Mouse (Mus musculus) thymus, adult 2 months (tissue): ENCODE measurements around the gene Acly. TPM values are rescaled to one million over a fixed set of nuclear protein-coding genes. Genes with fewer than 3 reads are reported as not detected.
A peak's percentile ranks its signal among the peaks of the same experiment; 100 is the strongest.
"Not testable (repeated sequence)": the region's sequence is repeated elsewhere in the genome, so short reads cannot be mapped to it uniquely, and the experiment has no call there.

Source experiments
- DNase-seq: peaks from one replicate; pipeline ENCODE4 v3.0.0; 2021
- H3K27ac ChIP-seq: fragments of 200-500 bp; 2 replicates; pipeline ENCODE4 v1.5.1; 2012; ENCODE audit warnings: low read length, control low read depth; ENCODE audit not compliant: control insufficient read depth, insufficient read depth
- H3K27me3 ChIP-seq: fragments of 200-500 bp; 2 replicates; pipeline ENCODE4 v1.6.1; 2012; ENCODE audit warnings: mild to moderate bottlenecking, low read length, moderate library complexity, mixed read lengths; ENCODE audit not compliant: control insufficient read depth, insufficient read depth
- H3K36me3 ChIP-seq: fragments of 200-500 bp; 2 replicates; pipeline ENCODE4 v1.6.1; 2012; ENCODE audit warnings: mild to moderate bottlenecking, low read length, moderate library complexity; ENCODE audit not compliant: control insufficient read depth, insufficient read depth
- H3K4me1 ChIP-seq: fragments of 200-500 bp; replicated peaks from 2 replicates; pipeline ENCODE4 v1.6.1; 2012; ENCODE audit warnings: low read length; ENCODE audit not compliant: control insufficient read depth, insufficient read depth
- H3K4me3 ChIP-seq: fragments of 200-500 bp; 2 replicates; pipeline ENCODE4 v1.5.1; 2012; ENCODE audit warnings: mild to moderate bottlenecking, low read length, control low read depth, moderate library complexity; ENCODE audit not compliant: control insufficient read depth, insufficient read depth
- CTCF ChIP-seq: fragments of 200-500 bp; IDR thresholded peaks from 2 replicates; pipeline ENCODE4 v1.5.1; 2012; ENCODE audit warnings: mild to moderate bottlenecking, control low read depth, low read length, moderate library complexity, borderline replicate concordance; ENCODE audit not compliant: control insufficient read depth, poor library complexity, insufficient read depth; ENCODE audit errors: extremely low read depth
- POLR2A ChIP-seq: fragments of 200-500 bp; IDR thresholded peaks from 2 replicates; pipeline ENCODE4 v1.6.1; 2012; ENCODE audit warnings: mild to moderate bottlenecking, low read length, control low read depth, moderate library complexity; ENCODE audit not compliant: control insufficient read depth, poor library complexity, insufficient read depth; ENCODE audit errors: extremely low read depth
- WGBS: fragments of 180-500 bp; shearing (Covaris S2); methylation state at CpG from one replicate; pipeline ENCODE4 v1.1.7; 2018; 5-methylcytosine and 5-hydroxymethylcytosine counted together
- polyA plus RNA-seq: library from polyadenylated mRNA; depleted of rRNA; stranded (reverse); fragments of >200 nt; gene quantifications from 2 replicates; pipeline ENCODE4 v1.2.3, GENCODE M21; 2012

Acly gene
- polyA plus RNA-seq, 1 experiment: 150 TPM

DNA sequence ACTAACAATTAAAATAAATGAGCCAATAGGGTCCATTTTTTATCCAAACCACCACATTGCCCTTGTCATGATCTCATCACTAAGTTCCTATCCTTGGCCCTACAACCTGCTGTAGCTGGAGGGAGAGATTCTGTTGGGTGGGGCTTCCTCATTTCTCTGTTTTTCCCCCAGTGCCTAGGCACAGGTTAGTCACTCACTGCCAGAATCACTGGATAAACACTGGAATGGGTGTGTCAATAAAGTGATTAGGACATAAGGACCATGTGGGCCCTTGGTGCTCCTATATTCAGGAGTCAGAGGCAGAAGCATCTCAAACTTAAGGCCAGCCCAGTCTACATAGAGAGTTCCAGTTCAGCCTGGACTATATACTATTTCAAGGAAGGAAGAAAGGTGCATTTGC, 8.7 kb upstream of the Acly start:
- Histone ChIP-seq H3K4me3 (no peak overlapping the region), H3K27me3 (no peaks in the 10 kb centered on the region), H3K36me3 (no peaks in the 10 kb centered on the region), H3K27ac (no peak overlapping the region), H3K4me1 (no peaks in the 10 kb centered on the region)
- no peak for TF ChIP-seq POLR2A
- TF ChIP-seq CTCF: no peak
- DNase-seq: no peak

DNA sequence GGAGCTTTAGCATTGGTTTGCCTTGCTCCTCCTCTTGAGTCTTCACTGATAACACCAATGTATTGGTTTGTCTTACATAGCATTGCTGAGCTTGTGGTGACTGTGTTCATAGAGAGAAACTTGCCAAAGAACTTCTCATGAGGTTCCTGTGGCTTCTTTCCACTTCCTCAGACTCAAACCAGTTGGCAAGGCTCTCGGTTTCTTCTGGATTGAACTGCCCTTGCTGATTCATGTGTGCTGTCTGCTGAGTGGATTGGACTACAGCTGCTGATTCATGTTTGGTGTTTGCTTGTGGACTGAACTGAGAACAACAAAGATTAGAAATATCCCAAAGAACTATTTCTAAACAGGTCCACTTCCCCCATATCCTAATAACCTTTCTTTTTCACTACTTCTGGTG, 8.2 kb upstream of the Acly start:
- Histone ChIP-seq H3K36me3 (no peaks in the 10 kb centered on the region), H3K4me1 (no peaks in the 10 kb centered on the region), H3K27ac (no peak overlapping the region), H3K4me3 (no peak overlapping the region), H3K27me3 (no peaks in the 10 kb centered on the region)
- WGBS: 3% methylated on average over 1 of the region's 1 CpGs
- TF ChIP-seq CTCF: no peak
- no peak for TF ChIP-seq POLR2A
- DNase-seq: no peak

DNA sequence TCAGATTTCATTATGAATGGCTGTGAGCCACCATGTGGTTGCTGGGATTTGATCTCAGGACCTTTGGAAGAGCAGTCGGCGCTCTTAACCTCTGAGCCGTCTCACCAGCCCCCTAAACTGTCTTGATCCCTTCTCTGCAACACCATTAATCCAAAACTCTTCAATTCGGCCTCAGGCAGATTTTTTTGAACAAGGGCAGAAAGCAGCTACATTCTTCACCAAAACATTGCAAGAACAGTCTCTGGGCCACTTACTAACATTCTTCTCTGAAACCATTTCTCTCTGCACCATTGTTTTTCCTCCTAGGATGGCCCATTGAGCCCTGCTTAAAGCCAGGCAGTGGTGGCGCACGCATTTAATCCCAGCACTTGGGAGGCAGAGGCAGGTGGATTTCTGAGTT, 7.0 kb upstream of the Acly start:
- not testable (repeated sequence) for H3K27me3 ChIP-seq, H3K4me3 ChIP-seq, H3K36me3 ChIP-seq, H3K27ac ChIP-seq, H3K4me1 ChIP-seq, DNase-seq
- WGBS: 95% methylated on average over 6 of the region's 6 CpGs

DNA sequence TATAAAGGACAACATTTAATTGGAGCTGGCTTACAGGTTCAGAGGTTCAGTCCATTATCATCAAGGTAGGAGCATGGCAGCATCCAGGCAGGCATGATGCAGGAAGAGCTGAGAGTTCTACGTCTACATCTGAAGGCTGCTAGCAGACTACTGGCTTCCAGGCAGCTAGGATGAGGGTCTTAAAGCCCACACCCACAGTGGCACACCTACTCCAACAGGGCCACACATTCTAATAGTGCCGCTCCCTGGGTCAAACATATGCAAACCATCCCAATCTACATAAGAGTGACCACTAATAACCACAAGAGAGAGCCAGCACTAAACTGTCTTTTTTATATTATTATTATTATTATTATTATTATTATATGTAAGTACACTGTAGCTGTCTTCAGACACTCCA, 6.6 kb upstream of the Acly start:
- H3K27me3 ChIP-seq, H3K27ac ChIP-seq, H3K4me3 ChIP-seq, H3K36me3 ChIP-seq, H3K4me1 ChIP-seq, DNase-seq: not testable (repeated sequence)
- 93% methylated on average over 2 of the region's 2 CpGs for WGBS

- Histone ChIP-seq H3K27ac (no peak overlapping the region), H3K27me3 (no peaks in the 10 kb centered on the region), H3K36me3 (no peaks in the 10 kb centered on the region), H3K4me3 (no peak overlapping the region), H3K4me1 (no peaks in the 10 kb centered on the region)
- DNase-seq: no peak
- WGBS: 93% methylated on average over 6 of the region's 6 CpGs
- no peak for TF ChIP-seq POLR2A
- TF ChIP-seq CTCF: no peak
These were observed 6.1 kb upstream of the Acly start for GRCm38 (mm10) chr11:100533871-100534270.

GRCm38 (mm10) chr11:100528375-100529165, 770 bp upstream of the Acly start:
- H3K4me3 ChIP-seq: peak overlapping the region; percentile 44
- 43% methylated on average over 19 of the region's 19 CpGs for WGBS
- no peak overlapping the region for H3K27ac ChIP-seq

GRCm38 (mm10) chr11:100527066-100527457, 738 bp downstream of the Acly start:
- peak; percentile 58 for DNase-seq
- Histone ChIP-seq H3K4me1 (peaks cover 19% of the 10 kb centered on the region), H3K27me3 (no peaks in the 10 kb centered on the region), H3K4me3 (peak overlapping the region; percentile 60), H3K36me3 (peaks cover 15% of the 10 kb centered on the region), H3K27ac (peak overlapping the region; percentile 63)
- under 1% methylated on average over 26 of the region's 26 CpGs for WGBS
- TF ChIP-seq POLR2A (no peak), CTCF (no peak)

More at GRCm38 (mm10) chr11:100528375-100529165, 770 bp upstream of the Acly start:
- no peak for DNase-seq
- Histone ChIP-seq H3K27me3 (no peaks in the 10 kb centered on the region), H3K4me1 (peaks cover 19% of the 10 kb centered on the region), H3K36me3 (peaks cover under 1% of the 10 kb centered on the region; the same call in 1 of the 2 replicates)
- no peak for TF ChIP-seq POLR2A
- no peak for TF ChIP-seq CTCF
